ENCODE assay signal across 22 mouse cellular contexts in genomic region chr1:86016516-86016915, GRCm38 (mm10). TPM values are rescaled to one million over a fixed set of nuclear protein-coding genes. Genes with fewer than 3 reads are reported as not detected.
"Had no signal": no experiment of that assay in that cellular context is flagged by ENCODE, and none has a peak within 500 bp of the region (broad histone marks: within the 10 kb centered on the region; RNA-seq: fewer than 3 reads in every experiment).

TSS of gene Spata3 (plus strand) at chr1:86016816.

- H3K9ac ChIP-seq: lung, embryonic 14.5 days; neural tube, embryonic 12.5 days had no signal

- H3K9me3 ChIP-seq: midbrain, embryonic 12.5 days; neural tube, embryonic 12.5 days had no signal

- H3K4me1 ChIP-seq: neural tube, embryonic 12.5 days had no signal

- H3K27ac ChIP-seq: midbrain, embryonic 10.5 days; midbrain, embryonic 12.5 days; neural tube, embryonic 12.5 days had no signal

- ATAC-seq: midbrain, embryonic 16.5 days had no signal

- DNase-seq: lung, adult 18-20 months; lung, embryonic 14.5 days; lung, postnatal 10 days; lung, postnatal 4 days; midbrain, embryonic 14.5 days; right cerebral cortex, postnatal 14 days; thymus, adult 18-20 months; thymus, postnatal 14 days; thymus, postnatal 36 days had no signal

- H3K36me3 ChIP-seq: midbrain, embryonic 10.5 days; midbrain, embryonic 12.5 days; neural tube, embryonic 12.5 days had no signal

RNA-seq across cellular contexts. Expression of gene Spata3, which starts in this region (rescaled TPM):
- total RNA-seq: megakaryocyte, adult 5-6 weeks; megakaryocyte-erythroid progenitor cell, adult 5-6 weeks; monocyte, adult 5-6 weeks; neutrophil, adult 5-6 weeks had no signal
- polyA plus RNA-seq: lung, embryonic 14.5 days; lung, embryonic 16.5 days; midbrain, embryonic 10.5 days; neural tube, embryonic 12.5 days; spleen, adult 2 months; stomach, embryonic 14.5 days; stomach, embryonic 16.5 days; thymus, postnatal 0 days had no signal
